Mouse (Mus musculus): Measurements from ENCODE around the gene Dnajc30.

Gene Dnajc30

DNA sequence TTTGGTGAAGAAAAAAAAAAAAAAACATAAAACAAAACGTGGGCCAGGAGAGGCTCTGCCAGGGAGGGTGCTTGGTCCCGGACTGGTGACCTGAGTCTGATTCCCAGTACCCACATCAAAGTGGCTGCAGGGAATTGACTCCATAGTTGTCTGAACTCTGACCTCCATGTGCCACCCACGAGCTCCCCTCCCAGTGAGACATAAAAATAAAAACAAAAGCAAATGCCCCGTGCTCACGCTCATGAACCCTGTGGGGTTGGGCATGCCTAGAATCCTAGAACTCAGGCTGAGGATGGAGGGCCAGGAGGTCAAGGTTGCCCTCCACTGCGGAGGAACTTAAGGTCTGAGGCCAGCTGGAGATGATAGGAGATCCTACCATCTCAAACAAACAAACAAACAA, 45.0 kb downstream of the Dnajc30 start:
- Histone ChIP-seq H3K27me3 (ENCODE audit: insufficient read depth, low read length) (peaks cover 72% of the 10 kb centered on the region), H3K9me3 (ENCODE audit: low read length) (no peaks in the 10 kb centered on the region), H3K36me3 (ENCODE audit: insufficient read depth, low read length) (no peaks in the 10 kb centered on the region), H3K4me1 (replicated peaks; ENCODE audit: low read depth, low read length) (peaks cover 37% of the 10 kb centered on the region), H3K4me3 (replicated peaks; ENCODE audit: low read length) (peak overlapping the region; percentile 84)
- no peak for TF ChIP-seq NANOG (IDR thresholded peaks at IDR 0.05; ENCODE audit: borderline replicate concordance, low read length)
- no peak for TF ChIP-seq CTCF (conservative IDR thresholded peaks at IDR 0.05; ENCODE audit: low read length)
- no peak for TF ChIP-seq POU5F1 (IDR thresholded peaks at IDR 0.05; ENCODE audit: borderline replicate concordance, low read length)

DNA sequence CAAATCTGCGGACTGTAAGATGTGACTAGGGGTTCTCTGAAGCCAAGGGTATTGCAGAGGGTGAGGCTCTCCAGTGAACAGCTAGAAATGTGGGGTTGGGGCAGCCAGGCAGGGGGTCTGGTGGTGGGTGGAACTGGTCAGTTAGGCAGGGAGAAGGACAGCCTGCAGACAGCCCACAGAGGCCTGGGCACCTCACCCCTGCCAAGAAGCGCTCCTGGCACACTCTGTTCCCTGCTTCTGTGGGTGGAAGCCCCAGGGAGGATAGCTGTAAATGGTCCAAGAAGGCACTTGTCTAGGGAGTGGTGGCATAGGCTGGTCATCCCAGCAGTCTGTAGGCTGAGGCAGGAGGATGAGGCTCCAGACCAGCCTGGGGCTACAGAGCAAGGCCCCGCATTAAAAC, 45.4 kb downstream of the Dnajc30 start:
- H3K9me3 ChIP-seq (ENCODE audit: low read length) = no peaks in the 10 kb centered on the region
- H3K36me3 ChIP-seq (ENCODE audit: insufficient read depth, low read length) = no peaks in the 10 kb centered on the region
- H3K27me3 ChIP-seq (ENCODE audit: insufficient read depth, low read length) = peaks cover 68% of the 10 kb centered on the region
- H3K4me1 ChIP-seq (replicated peaks; ENCODE audit: low read depth, low read length) = peaks cover 41% of the 10 kb centered on the region
- 0 out of 2 replicates have a peak overlapping the region, but pooled peaks have one; percentile 84 for H3K4me3 ChIP-seq (replicated peaks; ENCODE audit: low read length)
- no peak for TF ChIP-seq CTCF (conservative IDR thresholded peaks at IDR 0.05; ENCODE audit: low read length)
- no peak for TF ChIP-seq POU5F1 (IDR thresholded peaks at IDR 0.05; ENCODE audit: borderline replicate concordance, low read length)
- no peak for TF ChIP-seq NANOG (IDR thresholded peaks at IDR 0.05; ENCODE audit: borderline replicate concordance, low read length)

DNA sequence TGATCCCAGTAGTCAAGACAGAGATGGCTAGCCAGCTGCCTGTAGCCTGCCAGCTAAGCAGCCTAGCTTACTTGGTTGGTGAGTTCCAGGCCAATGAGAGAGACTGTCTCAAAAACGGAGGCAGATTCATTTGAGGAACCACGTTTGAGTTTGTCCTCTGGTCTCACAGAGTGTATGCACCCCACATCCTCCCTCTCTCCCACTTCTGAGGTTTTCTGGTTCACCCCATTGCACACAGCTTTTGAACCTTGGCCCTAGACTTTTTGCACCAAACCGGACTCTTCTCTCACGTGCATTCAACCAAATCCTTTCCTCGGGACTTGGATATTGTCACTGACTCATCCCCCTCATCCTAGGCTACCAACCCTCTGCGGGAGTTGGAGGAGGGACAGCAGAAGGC, 46.0 kb downstream of the Dnajc30 start:
- no peaks in the 10 kb centered on the region for H3K36me3 ChIP-seq (ENCODE audit: insufficient read depth, low read length)
- peaks cover 43% of the 10 kb centered on the region for H3K4me1 ChIP-seq (replicated peaks; ENCODE audit: low read depth, low read length)
- H3K27me3 ChIP-seq (ENCODE audit: insufficient read depth, low read length) = peaks cover 64% of the 10 kb centered on the region
- H3K4me3 ChIP-seq (replicated peaks; ENCODE audit: low read length) = no peak overlapping the region
- H3K9me3 ChIP-seq (ENCODE audit: low read length) = no peaks in the 10 kb centered on the region
- TF ChIP-seq NANOG (IDR thresholded peaks at IDR 0.05; ENCODE audit: borderline replicate concordance, low read length) (no peak), CTCF (conservative IDR thresholded peaks at IDR 0.05; ENCODE audit: low read length) (no peak), POU5F1 (IDR thresholded peaks at IDR 0.05; ENCODE audit: borderline replicate concordance, low read length) (no peak)

- H3K4me3 ChIP-seq (replicated peaks; ENCODE audit: low read length) = no peak overlapping the region
- H3K27me3 ChIP-seq (ENCODE audit: insufficient read depth, low read length) = peaks cover 28% of the 10 kb centered on the region
- H3K4me1 ChIP-seq (replicated peaks; ENCODE audit: low read depth, low read length) = peaks cover 35% of the 10 kb centered on the region
- TF ChIP-seq CTCF (conservative IDR thresholded peaks at IDR 0.05; ENCODE audit: low read length) (no peak), POU5F1 (IDR thresholded peaks at IDR 0.05; ENCODE audit: borderline replicate concordance, low read length) (no peak), NANOG (IDR thresholded peaks at IDR 0.05; ENCODE audit: borderline replicate concordance, low read length) (no peak)
- no peaks in the 10 kb centered on the region for H3K36me3 ChIP-seq (ENCODE audit: insufficient read depth, low read length)
- no peaks in the 10 kb centered on the region for H3K9me3 ChIP-seq (ENCODE audit: low read length)
Observed at GRCm38 (mm10) chr5:135113782-135114181, 49.8 kb downstream of the Dnajc30 start.

- no peak for TF ChIP-seq NANOG (IDR thresholded peaks at IDR 0.05; ENCODE audit: borderline replicate concordance, low read length)
- H3K9me3 ChIP-seq (ENCODE audit: low read length) = no peaks in the 10 kb centered on the region
- H3K36me3 ChIP-seq (ENCODE audit: insufficient read depth, low read length) = no peaks in the 10 kb centered on the region
- peaks cover 14% of the 10 kb centered on the region for H3K27me3 ChIP-seq (ENCODE audit: insufficient read depth, low read length)
- H3K4me3 ChIP-seq (replicated peaks; ENCODE audit: low read length) = no peak overlapping the region
- H3K4me1 ChIP-seq (replicated peaks; ENCODE audit: low read depth, low read length) = peaks cover 39% of the 10 kb centered on the region
Observed at GRCm38 (mm10) chr5:135115241-135115640, 51.2 kb downstream of the Dnajc30 start.

All from E14TG2a.4 (cell line).